Mouse (Mus musculus) G1E (cell line): ENCODE data around the gene Creb3l1.

Experiments
- CTCF ChIP-seq: IDR thresholded peaks from 2 replicates; pipeline ENCODE4 v1.5.1; 2012; ENCODE audit warnings: low read depth, low read length, inconsistent platforms, mixed read lengths
- GATA1 ChIP-seq: IDR thresholded peaks from 2 replicates; pipeline ENCODE4 v1.6.1; 2012; ENCODE audit warnings: borderline replicate concordance, low read length, inconsistent platforms, mixed read lengths

DNA sequence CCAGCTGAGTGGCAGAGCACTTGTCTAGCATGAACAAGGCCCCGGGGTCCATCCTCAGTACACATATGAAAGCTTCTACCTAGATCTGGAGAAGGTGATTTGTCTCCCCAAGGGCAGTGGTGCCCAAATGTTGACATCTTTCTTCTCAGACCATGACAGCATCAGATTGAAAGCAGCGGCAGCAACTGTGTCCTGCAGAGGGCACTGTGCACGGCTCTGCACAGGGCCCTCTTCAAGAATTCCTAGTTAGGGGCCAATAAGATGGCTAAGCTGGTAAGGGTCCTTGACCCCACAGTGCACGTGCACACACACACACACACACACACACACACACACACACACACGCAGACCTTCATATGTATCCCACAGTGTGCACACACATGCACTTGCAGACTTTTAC is 9.4 kb downstream of the Creb3l1 start:
- no peak for TF ChIP-seq GATA1
- TF ChIP-seq CTCF, result no peak
